Mouse (Mus musculus) ovary, postnatal 36 days (tissue): ENCODE measurements around the gene Hist1h3b.
"Not testable (repeated sequence)": the region's sequence is repeated elsewhere in the genome, so short reads cannot be mapped to it uniquely, and the experiment has no call there.

Source experiments
- DNase-seq: peaks from one replicate; pipeline ENCODE4 v3.0.0; 2022; ENCODE audit warnings: low spot score, mixed read lengths

Hist1h3b gene

GRCm38 (mm10) chr13:23755000-23755399, 2.9 kb downstream of the Hist1h3b start:
- DNase-seq, result no peak

DNA sequence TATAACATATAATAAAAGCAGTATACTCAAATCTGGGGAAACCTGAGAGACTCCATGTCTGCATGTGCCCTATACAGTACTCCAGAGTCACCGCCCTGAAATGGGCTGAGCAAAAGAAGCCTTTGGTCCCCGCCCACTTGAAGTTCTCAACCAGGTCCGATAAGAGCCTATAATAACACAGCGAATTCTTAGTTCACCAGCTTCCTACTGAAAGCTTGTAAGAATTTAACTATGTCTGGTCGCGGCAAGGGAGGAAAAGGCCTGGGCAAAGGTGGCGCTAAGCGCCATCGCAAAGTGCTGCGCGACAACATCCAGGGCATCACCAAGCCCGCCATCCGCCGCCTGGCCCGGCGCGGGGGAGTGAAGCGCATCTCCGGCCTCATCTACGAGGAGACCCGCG, 4.7 kb downstream of the Hist1h3b start, which contains the start of gene Hist1h4b:
Gene Hist1h4b (plus strand): TSS at position 224 of the 400 bp plus-strand sequence.
- peak; percentile 75 for DNase-seq

DNA sequence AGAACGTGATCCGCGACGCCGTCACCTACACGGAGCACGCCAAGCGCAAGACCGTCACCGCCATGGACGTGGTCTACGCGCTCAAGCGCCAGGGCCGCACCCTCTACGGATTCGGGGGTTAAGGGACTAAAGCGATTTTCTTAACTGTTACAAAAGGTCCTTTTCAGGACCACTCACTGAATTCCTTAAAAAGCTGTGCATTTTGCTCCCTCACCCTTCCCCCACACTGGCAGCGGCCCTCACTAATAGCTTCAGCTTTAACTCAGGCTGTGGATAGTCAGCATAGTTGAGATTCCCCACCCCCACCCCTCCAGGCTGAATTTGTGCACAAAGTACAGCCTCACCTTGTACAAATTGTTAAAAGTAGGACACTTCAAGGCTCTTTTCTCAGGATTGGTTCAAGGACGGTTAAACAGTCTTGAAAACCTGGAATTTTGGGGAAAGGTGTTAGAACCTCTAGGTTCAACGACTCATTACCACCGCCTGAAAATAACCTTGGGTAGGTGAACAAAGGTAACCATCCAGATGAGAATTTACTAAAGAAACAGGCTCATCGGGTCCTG, 5.2 kb downstream of the Hist1h3b start:
- no peak for DNase-seq

DNA sequence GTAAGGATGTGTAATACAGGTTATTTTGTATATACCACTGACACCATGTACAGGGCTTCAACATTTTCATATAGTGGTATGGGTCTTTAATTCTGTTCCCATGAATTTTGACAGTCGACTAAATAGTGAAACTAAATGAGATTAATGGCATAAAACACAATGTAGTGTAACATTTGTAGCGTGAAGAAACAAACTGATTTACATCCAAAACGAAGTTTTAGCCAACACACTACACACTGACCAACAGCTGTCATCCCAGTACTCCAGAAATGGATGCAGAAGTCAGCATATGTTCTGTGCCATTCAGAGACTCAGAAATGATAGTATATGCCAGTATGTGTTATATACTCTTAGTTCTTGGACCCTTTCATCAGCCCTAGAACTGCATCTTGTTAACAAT, 5.9 kb downstream of the Hist1h3b start:
- DNase-seq, result no peak

- no peak for DNase-seq
These were observed 7.2 kb downstream of the Hist1h3b start for GRCm38 (mm10) chr13:23759251-23759771.

GRCm38 (mm10) chr13:23759916-23760239, 7.8 kb downstream of the Hist1h3b start:
- no peak for DNase-seq

GRCm38 (mm10) chr13:23760240-23760971, 8.3 kb downstream of the Hist1h3b start:
- no peak for DNase-seq

GRCm38 (mm10) chr13:23760972-23761864, 9.2 kb downstream of the Hist1h3b start, which contains the start of gene Hist1h4a:
TSS of gene Hist1h4a (minus strand) at chr13:23761230.
- DNase-seq, result peak; percentile 98

- DNase-seq, result peak; percentile 50
These were observed 10.1 kb downstream of the Hist1h3b start, which contains the start of gene Hist1h3a for GRCm38 (mm10) chr13:23761871-23762821. TSS of gene Hist1h3a (minus strand) at chr13:23762386.

DNA sequence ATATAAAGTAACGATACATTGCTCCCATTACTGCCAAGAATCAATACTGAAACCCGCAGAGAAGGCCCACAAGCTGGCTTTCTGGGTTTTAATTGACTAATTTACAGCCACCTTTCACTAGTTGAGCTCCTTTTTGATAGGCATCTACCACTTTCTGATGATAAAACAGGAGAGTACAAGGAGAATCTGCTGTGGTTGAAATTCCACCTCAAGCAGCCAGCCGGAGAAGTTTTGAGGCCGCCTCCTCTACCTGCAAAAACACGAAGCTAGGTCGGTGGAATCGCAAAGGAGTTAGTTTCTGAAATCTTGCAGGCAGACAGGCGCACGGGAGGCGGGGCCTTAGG, 11.1 kb downstream of the Hist1h3b start:
- DNase-seq, result no peak

GRCm38 (mm10) chr13:23763586-23764323, 11.7 kb downstream of the Hist1h3b start, which contains the start of gene Hist1h1a:
TSS of gene Hist1h1a (plus strand) at chr13:23763666.
- DNase-seq, result peak; percentile 80

DNA sequence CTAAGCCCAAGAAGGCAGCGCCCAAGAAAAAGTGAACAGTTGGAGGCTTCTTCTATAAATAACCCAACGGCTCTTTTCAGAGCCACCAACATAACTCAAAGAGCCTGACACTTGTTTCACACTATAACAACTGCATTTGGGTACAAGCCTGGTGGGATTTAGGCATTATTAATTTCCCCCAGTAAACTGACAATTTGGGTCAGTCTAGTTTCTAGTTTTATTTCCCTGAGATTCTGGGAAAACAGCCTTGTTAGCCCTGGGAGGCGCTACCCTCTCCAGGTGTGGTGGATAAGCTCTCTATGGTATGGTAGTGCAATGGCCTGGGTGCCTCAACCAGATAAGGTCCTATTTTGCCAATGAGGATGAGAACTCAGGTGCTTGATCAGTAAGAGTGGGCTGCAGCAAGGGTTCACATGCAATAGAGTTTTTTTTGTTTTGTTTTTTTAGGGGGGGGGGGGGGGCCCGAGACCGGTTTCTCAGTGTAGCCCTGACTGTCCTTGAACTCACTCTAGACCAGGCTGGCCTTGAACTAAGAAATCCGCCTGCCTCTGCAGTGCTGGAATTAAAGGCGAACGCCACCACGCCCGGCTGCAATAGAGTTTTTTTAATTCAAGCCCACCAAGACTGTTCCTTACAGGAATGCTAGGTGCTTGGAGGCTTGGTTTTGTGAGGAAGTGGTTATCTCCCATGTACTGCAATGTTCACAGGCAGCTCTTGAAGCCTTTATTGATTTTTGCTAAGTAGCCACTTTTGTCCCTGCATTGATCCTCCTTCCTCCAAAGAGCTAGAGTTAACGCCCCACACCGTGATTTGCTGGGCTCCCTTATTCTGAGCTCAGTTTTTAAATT, 12.5 kb downstream of the Hist1h3b start:
- DNase-seq, result no peak

DNA sequence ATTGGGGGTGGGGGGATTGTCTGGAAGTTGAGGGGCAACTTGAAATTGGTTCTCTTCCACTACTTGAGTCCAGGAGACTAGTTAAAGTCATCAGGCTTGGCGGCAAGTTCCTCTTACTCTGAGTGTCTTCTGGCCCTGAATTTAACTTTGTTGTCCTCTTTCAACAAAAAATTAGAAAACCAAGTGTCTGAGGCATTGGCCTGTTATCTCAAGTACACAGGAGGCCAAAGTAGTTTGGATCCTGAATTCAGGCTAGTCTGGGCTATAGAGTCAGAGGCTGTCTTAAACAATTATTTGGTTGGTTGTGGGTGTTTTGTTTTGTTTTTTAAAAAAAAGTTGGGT, 13.1 kb downstream of the Hist1h3b start:
- DNase-seq, result no peak

GRCm38 (mm10) chr13:23766772-23767171, 14.7 kb downstream of the Hist1h3b start:
- no peak for DNase-seq

DNA sequence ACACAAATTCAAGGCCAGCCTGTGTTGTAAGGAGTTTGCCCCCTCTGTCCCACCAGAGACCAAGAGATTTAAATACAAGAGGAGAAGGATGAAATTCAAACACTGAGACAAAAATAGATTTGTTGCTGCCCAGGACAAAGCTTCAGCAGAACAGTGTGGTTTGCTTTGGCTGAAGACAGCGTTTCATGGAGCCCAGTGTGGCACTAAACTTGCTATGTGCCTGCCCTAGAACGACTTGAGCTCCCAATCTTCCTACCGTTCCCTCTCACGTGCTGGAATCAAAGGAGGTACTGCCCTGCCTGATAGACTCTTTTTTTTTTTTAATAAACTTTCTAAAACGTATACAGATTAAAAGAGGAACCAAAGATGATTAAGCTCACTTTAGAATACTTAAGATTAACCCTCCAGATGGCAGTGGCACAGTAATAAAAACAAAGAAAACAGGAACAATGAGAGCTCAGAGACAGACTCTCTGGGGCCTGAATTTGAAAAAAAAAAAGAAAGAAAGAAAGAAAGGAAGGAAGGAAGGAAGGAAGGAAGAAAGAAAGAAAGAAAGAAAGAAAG, 16.8 kb downstream of the Hist1h3b start:
- no peak for DNase-seq

- DNase-seq, result not testable (repeated sequence)
These were observed 17.5 kb downstream of the Hist1h3b start, which contains the start of gene Trim38 for GRCm38 (mm10) chr13:23769613-23770012. TSS of gene Trim38 (plus strand) at chr13:23769913.

- DNase-seq, result peak; percentile 44
These were observed 20.7 kb downstream of the Hist1h3b start for GRCm38 (mm10) chr13:23772561-23773313.

DNA sequence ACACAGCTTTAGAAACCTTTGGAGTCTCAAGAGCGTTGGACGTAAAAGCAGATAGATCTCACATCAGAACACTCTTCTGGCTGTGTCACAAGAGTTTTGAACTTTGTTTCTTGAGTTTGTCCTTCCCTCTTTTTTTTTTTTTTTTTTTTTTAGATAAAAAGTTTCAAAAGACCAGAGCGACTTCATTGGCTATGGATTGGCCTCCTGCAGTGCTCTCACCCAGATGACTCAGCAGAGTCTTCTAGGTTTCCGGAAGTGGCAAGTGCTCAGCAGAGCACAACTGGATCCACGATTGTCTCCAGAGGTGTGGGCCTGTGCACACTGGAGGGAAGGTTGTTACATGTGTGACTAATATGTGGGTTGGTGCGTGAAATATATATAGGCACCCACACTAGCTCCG, 26.3 kb downstream of the Hist1h3b start:
- DNase-seq, result no peak

DNA sequence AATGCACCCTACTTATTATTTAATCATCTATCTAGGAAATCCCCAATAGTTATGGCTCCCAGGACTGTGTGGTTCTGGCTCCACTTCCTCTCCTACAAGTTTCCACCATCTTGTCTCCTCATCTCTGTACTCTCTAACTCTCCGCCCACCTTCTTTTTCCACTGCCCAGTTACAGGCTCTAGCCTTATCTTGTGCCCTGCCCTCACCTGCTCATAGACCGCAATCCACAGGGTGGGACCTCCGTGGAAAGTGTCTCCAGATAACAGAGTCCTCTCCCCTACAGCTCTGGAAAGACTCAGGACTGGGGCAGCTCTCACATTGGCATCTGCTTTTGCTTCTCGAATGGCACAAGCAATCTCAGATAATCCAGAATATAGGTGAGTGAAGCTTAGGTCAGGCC, 27.0 kb downstream of the Hist1h3b start:
- no peak for DNase-seq
